Mouse (Mus musculus) ES-E14 (cell line): ENCODE data around the gene Fen1.

Source experiments
- ZC3H11A ChIP-seq: IDR thresholded peaks from 2 replicates; pipeline ENCODE4 v1.6.1; 2012; ENCODE audit warnings: low read depth, mild to moderate bottlenecking, inconsistent platforms, low read length, borderline replicate concordance
- ZNF384 ChIP-seq: IDR thresholded peaks from 2 replicates; pipeline ENCODE4 v1.6.1; 2012; ENCODE audit warnings: low read depth, low read length, inconsistent platforms

DNA sequence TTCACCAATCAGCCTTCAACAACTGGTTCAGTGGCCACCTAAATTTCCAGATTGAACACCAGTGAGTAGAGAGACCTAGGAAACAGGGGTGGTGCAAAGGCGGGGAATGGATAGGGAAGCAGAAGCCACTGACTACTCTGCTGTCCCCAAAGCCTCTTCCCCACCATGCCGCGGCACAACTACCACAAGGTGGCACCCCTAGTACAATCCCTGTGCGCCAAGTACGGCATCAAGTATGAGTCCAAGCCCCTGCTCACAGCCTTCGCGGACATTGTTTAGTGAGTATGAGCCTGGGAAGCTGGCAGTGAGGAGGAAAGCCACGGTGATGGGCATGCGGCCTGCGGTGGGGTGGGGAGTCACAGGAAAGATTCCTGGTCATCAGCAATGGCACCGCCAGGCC is 9.6 kb downstream of the Fen1 start:
- TF ChIP-seq ZC3H11A (no peak), ZNF384 (no peak)
